Mouse (Mus musculus) CH12.LX (cell line): ENCODE data around the gene Pgap1. TPM values are rescaled to one million over a fixed set of nuclear protein-coding genes. Genes with fewer than 3 reads are reported as not detected.

Source experiments
- DNase-seq: peaks from one replicate; pipeline ENCODE4 v3.0.0-alpha.2; 2013; ENCODE audit errors: extremely low read depth
- H3K27ac ChIP-seq: 2 replicates; pipeline ENCODE4 v1.5.1; 2012; ENCODE audit warnings: low read depth, mild to moderate bottlenecking, control low read depth, moderate library complexity; ENCODE audit not compliant: insufficient read depth
- H3K27me3 ChIP-seq: replicated peaks from 2 replicates; pipeline ENCODE3; 2012; ENCODE audit warnings: inconsistent platforms
- H3K36me3 ChIP-seq, 2 experiments: replicated peaks in 1 of 2; 2 replicates each; pipeline versions ENCODE3 to v1.6.1; 2012; ENCODE audit warnings: inconsistent platforms in 1 of 2, low read length in 1 of 2, mild to moderate bottlenecking in 1 of 2, mixed read lengths in 1 of 2, moderate library complexity in 1 of 2; ENCODE audit not compliant: control insufficient read depth in 1 of 2, insufficient read depth in 1 of 2
- H3K4me1 ChIP-seq, 2 experiments: 2 replicates each; pipeline ENCODE4 v1.6.1; 2012; ENCODE audit warnings: inconsistent platforms in 1 of 2, moderate library complexity in 1 of 2; ENCODE audit not compliant: insufficient read depth in 2 of 2, control insufficient read depth in 1 of 2
- H3K4me2 ChIP-seq: 2 replicates; pipeline ENCODE4 v1.6.1; 2012; ENCODE audit warnings: low read depth, mild to moderate bottlenecking, control low read depth; ENCODE audit not compliant: poor library complexity, insufficient read depth, severe bottlenecking
- H3K4me3 ChIP-seq, 3 experiments: fragments of 150-350 bp in 1 of 3; sonication (generic) in 1 of 3; replicated peaks in 1 of 3; 2 replicates each; pipeline versions ENCODE3 to v1.5.1; 2011 to 2012; ENCODE audit warnings: low read depth in 2 of 3, low read length in 2 of 3, mild to moderate bottlenecking in 2 of 3, moderate library complexity in 2 of 3, control low read depth in 1 of 3, improper control_type of control experiment in 1 of 3, inconsistent platforms in 1 of 3, mixed read lengths in 1 of 3; ENCODE audit not compliant: poor library complexity in 1 of 3
- H3K79me2 ChIP-seq: replicated peaks from 2 replicates; pipeline ENCODE4 v1.6.1; 2012; ENCODE audit warnings: mild to moderate bottlenecking, moderate library complexity; ENCODE audit not compliant: control insufficient read depth, poor library complexity, insufficient read depth, severe bottlenecking; ENCODE audit errors: extremely low read depth
- H3K9ac ChIP-seq: 2 replicates; pipeline ENCODE4 v1.6.1; 2012; ENCODE audit warnings: low read depth, mild to moderate bottlenecking, control low read depth, moderate library complexity; ENCODE audit not compliant: insufficient read depth
- H3K9me3 ChIP-seq: replicated peaks from 2 replicates; pipeline ENCODE3; 2012; ENCODE audit warnings: low read length, inconsistent platforms, mixed read lengths
- BHLHE40 ChIP-seq: IDR thresholded peaks from 2 replicates; pipeline ENCODE4 v1.6.1; 2011; ENCODE audit warnings: mild to moderate bottlenecking, low read depth, low read length, improper control_type of control experiment
- CHD1 ChIP-seq: IDR thresholded peaks from 2 replicates; pipeline ENCODE4 v1.6.1; 2012; ENCODE audit warnings: low read depth, low read length, improper control_type of control experiment, inconsistent platforms
- CHD2 ChIP-seq: IDR thresholded peaks from 2 replicates; pipeline ENCODE4 v1.6.1; 2011; ENCODE audit warnings: low read length, improper control_type of control experiment
- CTCF ChIP-seq, 2 experiments: IDR thresholded peaks in 1 of 2; conservative IDR thresholded peaks in 1 of 2; 2 replicates each; pipeline ENCODE4 v1.5.1; 2011 to 2012; ENCODE audit warnings: low read depth in 2 of 2, low read length in 2 of 2, improper control_type of control experiment in 1 of 2, inconsistent platforms in 1 of 2, mild to moderate bottlenecking in 1 of 2, moderate library complexity in 1 of 2
- E2F4 ChIP-seq: IDR thresholded peaks from 2 replicates; pipeline ENCODE4 v1.6.1; 2011; ENCODE audit warnings: low read depth, low read length, improper control_type of control experiment; ENCODE audit not compliant: insufficient replicate concordance
- ELF1 ChIP-seq: IDR thresholded peaks from 2 replicates; pipeline ENCODE4 v1.6.1; 2014; ENCODE audit warnings: low read depth, mild to moderate bottlenecking, inconsistent platforms, low read length, improper control_type of control experiment
- EP300 ChIP-seq: IDR thresholded peaks from 2 replicates; pipeline ENCODE4 v1.6.1; 2011; ENCODE audit warnings: low read length, improper control_type of control experiment
- ETS1 ChIP-seq: conservative IDR thresholded peaks from 2 replicates; pipeline ENCODE4 v1.6.1; 2012; ENCODE audit warnings: low read depth, mild to moderate bottlenecking, inconsistent platforms, low read length, improper control_type of control experiment, moderate library complexity
- GABPA ChIP-seq: IDR thresholded peaks from 2 replicates; pipeline ENCODE4 v1.6.1; 2012; ENCODE audit warnings: low read depth, low read length, improper control_type of control experiment, inconsistent platforms; ENCODE audit not compliant: insufficient replicate concordance
- HCFC1 ChIP-seq: IDR thresholded peaks from 2 replicates; pipeline ENCODE4 v1.6.1; 2012; ENCODE audit warnings: low read depth, mild to moderate bottlenecking, inconsistent platforms, low read length, improper control_type of control experiment
- IRF4 ChIP-seq: IDR thresholded peaks from 2 replicates; pipeline ENCODE4 v1.6.1; 2014; ENCODE audit warnings: low read depth, mild to moderate bottlenecking, inconsistent platforms, low read length, improper control_type of control experiment
- JUN ChIP-seq: IDR thresholded peaks from 2 replicates; pipeline ENCODE4 v1.6.1; 2011; ENCODE audit warnings: low read depth, mild to moderate bottlenecking, low read length, improper control_type of control experiment, moderate library complexity; ENCODE audit not compliant: insufficient read depth
- JUND ChIP-seq: conservative IDR thresholded peaks from 2 replicates; pipeline ENCODE4 v1.6.1; 2011; ENCODE audit warnings: low read depth, low read length, improper control_type of control experiment
- MAFK ChIP-seq: IDR thresholded peaks from 2 replicates; pipeline ENCODE4 v1.6.1; 2011; ENCODE audit warnings: low read length, improper control_type of control experiment; ENCODE audit not compliant: insufficient replicate concordance
- MAX ChIP-seq: IDR thresholded peaks from 2 replicates; pipeline ENCODE4 v1.6.1; 2011; ENCODE audit warnings: low read length, improper control_type of control experiment
- MAZ ChIP-seq: IDR thresholded peaks from 2 replicates; pipeline ENCODE4 v1.6.1; 2012; ENCODE audit warnings: low read depth, mild to moderate bottlenecking, inconsistent platforms, low read length, improper control_type of control experiment, moderate library complexity
- MEF2A ChIP-seq: IDR thresholded peaks from 2 replicates; pipeline ENCODE4 v1.6.1; 2014; ENCODE audit warnings: low read depth, mild to moderate bottlenecking, inconsistent platforms, low read length, improper control_type of control experiment, borderline replicate concordance
- MXI1 ChIP-seq: IDR thresholded peaks from 2 replicates; pipeline ENCODE4 v1.6.1; 2011; ENCODE audit warnings: mild to moderate bottlenecking, low read depth, low read length, improper control_type of control experiment
- MYC ChIP-seq: IDR thresholded peaks from 2 replicates; pipeline ENCODE4 v1.6.1; 2011; ENCODE audit warnings: low read depth, mild to moderate bottlenecking, improper control_type of control experiment, low read length
- NELFE ChIP-seq: IDR thresholded peaks from 2 replicates; pipeline ENCODE4 v1.6.1; 2011; ENCODE audit warnings: low read depth, low read length, improper control_type of control experiment
- NRF1 ChIP-seq: IDR thresholded peaks from 2 replicates; pipeline ENCODE4 v1.6.1; 2014; ENCODE audit warnings: low read depth, mild to moderate bottlenecking, inconsistent platforms, low read length, improper control_type of control experiment, moderate library complexity
- PAX5 ChIP-seq: IDR thresholded peaks from 2 replicates; pipeline ENCODE4 v1.6.1; 2012; ENCODE audit warnings: low read length, inconsistent platforms, mixed read lengths
- POLR2AphosphoS2 ChIP-seq: IDR thresholded peaks from 2 replicates; pipeline ENCODE4 v1.6.1; 2011; ENCODE audit warnings: low read depth, low read length, improper control_type of control experiment
- RAD21 ChIP-seq: IDR thresholded peaks from 2 replicates; pipeline ENCODE4 v1.6.1; 2011; ENCODE audit warnings: low read depth, mild to moderate bottlenecking, low read length, improper control_type of control experiment, moderate library complexity
- RCOR1 ChIP-seq: conservative IDR thresholded peaks from 2 replicates; pipeline ENCODE4 v1.6.1; 2012; ENCODE audit warnings: low read depth, mild to moderate bottlenecking, inconsistent platforms, low read length, improper control_type of control experiment
- SIN3A ChIP-seq: IDR thresholded peaks from 2 replicates; pipeline ENCODE4 v1.6.1; 2012; ENCODE audit warnings: low read length, improper control_type of control experiment, inconsistent platforms
- SMC3 ChIP-seq: IDR thresholded peaks from 2 replicates; pipeline ENCODE4 v1.6.1; 2011; ENCODE audit warnings: low read depth, low read length, improper control_type of control experiment
- TBP ChIP-seq: conservative IDR thresholded peaks from 2 replicates; pipeline ENCODE4 v1.6.1; 2011; ENCODE audit warnings: low read depth, low read length, improper control_type of control experiment
- TCF12 ChIP-seq: IDR thresholded peaks from 2 replicates; pipeline ENCODE4 v1.6.1; 2014; ENCODE audit warnings: low read depth, mild to moderate bottlenecking, inconsistent platforms, low read length, improper control_type of control experiment
- USF1 ChIP-seq: IDR thresholded peaks from 2 replicates; pipeline ENCODE4 v1.6.1; 2014; ENCODE audit warnings: low read depth, mild to moderate bottlenecking, inconsistent platforms, low read length, improper control_type of control experiment
- USF2 ChIP-seq: conservative IDR thresholded peaks from 2 replicates; pipeline ENCODE4 v1.6.1; 2011; ENCODE audit warnings: low read depth, low read length, improper control_type of control experiment
- ZKSCAN1 ChIP-seq: IDR thresholded peaks from 2 replicates; pipeline ENCODE4 v1.6.1; 2012; ENCODE audit warnings: low read depth, inconsistent platforms, low read length, improper control_type of control experiment, borderline replicate concordance
- ZMIZ1 ChIP-seq: IDR thresholded peaks from 2 replicates; pipeline ENCODE4 v1.6.1; 2012; ENCODE audit warnings: low read depth, mild to moderate bottlenecking, inconsistent platforms, low read length, improper control_type of control experiment
- ZNF384 ChIP-seq: IDR thresholded peaks from 2 replicates; pipeline ENCODE4 v1.6.1; 2012; ENCODE audit warnings: low read depth, low read length, improper control_type of control experiment, inconsistent platforms
- dilution Hi-C: fragments of 300-500 bp; cut with MboI; formaldehyde crosslinking; loops from 2 replicates; pipeline ENCODE4 v1.14.3; 2020; ENCODE audit warnings: low sequenced_read_pairs; ENCODE audit not compliant: extremely low pct_unique_long_range_greater_than_20kb, extremely low pct_ligation_motif_present
- in situ Hi-C: fragments of 300-500 bp; cut with MboI; formaldehyde crosslinking; loops from 3 replicates; pipeline ENCODE4 v1.14.3; 2019; ENCODE audit warnings: low sequenced_read_pairs, low pct_ligation_motif_present, low pct_unique_long_range_greater_than_20kb, mixed read lengths
- polyA plus RNA-seq: library from polyadenylated mRNA; unstranded; fragments of >175 nt; gene quantifications from 2 replicates; pipeline ENCODE4 v1.2.1, GENCODE M21; 2012; ENCODE audit warnings: low read depth; ENCODE audit not compliant: insufficient read length
- total RNA-seq, 2 experiments: library from RNA; depleted of rRNA; stranded (reverse); fragments of 300-350 nt in 1 of 2; fragments of >200 nt in 1 of 2; gene quantifications; 2 replicates each; pipeline ENCODE4 v1.2.3; 2012 to 2014

Pgap1 gene
- total and polyA plus RNA-seq, 3 experiments, result 2.2 to 6.3 (median 3.4) TPM

GRCm38 (mm10) chr1:54585971-54586555 is 28.6 kb upstream of the Pgap1 start (continued):
- 0 out of 2 replicates have a peak, but pooled peaks have one; percentile 18 for TF ChIP-seq TBP
- TF ChIP-seq POLR2AphosphoS2, result no peak
- TF ChIP-seq HCFC1, result no peak
- TF ChIP-seq ELF1, result peak; percentile 18; the same call in 1 of the 2 replicates
- TF ChIP-seq CHD1, result no peak
- TF ChIP-seq USF2, result no peak
- no peak for TF ChIP-seq NRF1
- no peak for TF ChIP-seq USF1
- peak; percentile 54 for TF ChIP-seq ETS1

GRCm38 (mm10) chr1:54585278-54585846 is 27.9 kb upstream of the Pgap1 start:
- dilution Hi-C loops, result no loop called here
- H3K79me2 ChIP-seq, result no peaks in the 10 kb centered on the region
- in situ Hi-C loops, result no loop called here
- H3K4me3 ChIP-seq, result peak overlapping the region in 1 of 3 experiments; percentile 28
- no peaks in the 10 kb centered on the region for H3K36me3 ChIP-seq
- no peaks in the 10 kb centered on the region for H3K9me3 ChIP-seq
- peak overlapping the region; percentile 99 for H3K4me2 ChIP-seq
- peak overlapping the region; percentile 94 for H3K27ac ChIP-seq
- peak; percentile 96 for DNase-seq
- H3K9ac ChIP-seq, result peak overlapping the region; percentile 77
- no peaks in the 10 kb centered on the region for H3K27me3 ChIP-seq
- H3K4me1 ChIP-seq, result peaks cover 10 to 31% of the 10 kb centered on the region in 2 experiments
- TF ChIP-seq POLR2AphosphoS2, result no peak
- TF ChIP-seq HCFC1, result peak; percentile 48
- no peak for TF ChIP-seq MAFK
- TF ChIP-seq MAX, result peak; percentile 73
- TF ChIP-seq CHD2, result 0 out of 2 replicates have a peak, but pooled peaks have one; percentile 43
- TF ChIP-seq MXI1, result peak; percentile 59; the same call in 1 of the 2 replicates
- no peak; the same call in 1 of the 2 replicates for TF ChIP-seq SIN3A
- TF ChIP-seq CTCF (conservative IDR thresholded peaks at IDR 0.05 in 1 of 2, IDR thresholded peaks at IDR 0.05 in 1 of 2; ENCODE audit: low read depth in 2 of 2, low read length in 2 of 2), result no peak
- TF ChIP-seq TCF12, result peak; percentile 72
- peak; percentile 80 for TF ChIP-seq EP300
- TF ChIP-seq ZNF384, result peak; percentile 51
- peak; percentile 77 for TF ChIP-seq ELF1
- TF ChIP-seq PAX5, result no peak
- peak; percentile 31; the same call in 1 of the 2 replicates for TF ChIP-seq MAZ
- no peak for TF ChIP-seq ZKSCAN1
- peak; percentile 68 for TF ChIP-seq JUN
- TF ChIP-seq GABPA, result no peak
- TF ChIP-seq MEF2A, result peak; percentile 64; the same call in 1 of the 2 replicates
- TF ChIP-seq RCOR1, result 0 out of 2 replicates have a peak, but pooled peaks have one; percentile 28
- no peak for TF ChIP-seq USF1
- peak; percentile 63 for TF ChIP-seq JUND
- TF ChIP-seq SMC3, result no peak
- TF ChIP-seq ETS1, result peak; percentile 80
- no peak for TF ChIP-seq RAD21
- TF ChIP-seq USF2, result no peak
- peak; percentile 72; the same call in 1 of the 2 replicates for TF ChIP-seq IRF4
- TF ChIP-seq NELFE, result 0 out of 2 replicates have a peak, but pooled peaks have one; percentile 17
- peak; percentile 67; the same call in 1 of the 2 replicates for TF ChIP-seq MYC
- peak; percentile 45; the same call in 1 of the 2 replicates for TF ChIP-seq ZMIZ1
- peak; percentile 85 for TF ChIP-seq BHLHE40
- no peak for TF ChIP-seq E2F4
